Mouse (Mus musculus): Measurements from ENCODE around the gene Scrt2. TPM values are rescaled to one million over a fixed set of nuclear protein-coding genes. Genes with fewer than 3 reads are reported as not detected.

Scrt2 gene
- not detected for total RNA-seq (2023)

DNA sequence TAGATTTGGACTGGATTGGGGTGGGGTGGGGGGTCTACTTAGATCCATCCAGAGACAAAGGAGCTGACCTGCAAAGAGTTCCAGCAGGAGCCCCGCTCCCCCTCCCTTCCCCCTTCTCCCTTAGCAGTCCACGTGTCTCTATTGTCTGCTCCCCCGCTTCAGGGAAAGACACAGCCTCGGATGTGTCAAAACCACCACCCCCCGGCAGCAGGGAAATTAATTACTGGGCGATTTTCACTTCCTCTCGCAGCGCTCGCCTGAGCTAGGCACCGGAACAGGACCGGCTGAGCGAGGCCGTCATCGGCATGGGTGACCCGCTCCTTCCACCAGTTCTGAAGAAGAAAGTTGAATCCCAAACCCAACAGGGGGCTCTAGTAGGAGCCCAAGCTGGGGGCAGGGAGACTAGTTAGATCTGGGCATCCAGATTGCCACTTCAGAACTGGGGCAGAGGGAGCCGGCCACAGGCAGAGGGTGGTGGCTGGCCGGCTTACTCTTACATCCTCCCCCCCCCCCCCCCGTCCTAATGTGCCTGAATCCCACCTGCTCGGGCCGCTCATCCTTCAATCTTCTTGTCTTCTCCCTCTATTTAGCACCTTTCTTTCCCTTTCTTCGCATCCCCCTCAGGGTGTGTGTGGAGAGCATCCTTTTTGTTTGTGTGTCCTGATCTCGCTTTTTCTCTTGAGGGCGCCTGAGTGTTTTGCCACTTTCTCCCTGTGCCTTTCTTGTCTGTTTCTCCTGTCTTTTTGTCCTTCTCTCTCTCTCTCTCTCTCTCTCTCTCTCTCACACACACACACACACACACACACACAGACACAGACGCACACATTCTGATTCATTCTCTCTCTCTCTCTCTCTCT is at the start of gene Scrt2:
Gene Scrt2, plus strand, starts transcription at position 845 of the 857 bp plus-strand sequence.

DNA sequence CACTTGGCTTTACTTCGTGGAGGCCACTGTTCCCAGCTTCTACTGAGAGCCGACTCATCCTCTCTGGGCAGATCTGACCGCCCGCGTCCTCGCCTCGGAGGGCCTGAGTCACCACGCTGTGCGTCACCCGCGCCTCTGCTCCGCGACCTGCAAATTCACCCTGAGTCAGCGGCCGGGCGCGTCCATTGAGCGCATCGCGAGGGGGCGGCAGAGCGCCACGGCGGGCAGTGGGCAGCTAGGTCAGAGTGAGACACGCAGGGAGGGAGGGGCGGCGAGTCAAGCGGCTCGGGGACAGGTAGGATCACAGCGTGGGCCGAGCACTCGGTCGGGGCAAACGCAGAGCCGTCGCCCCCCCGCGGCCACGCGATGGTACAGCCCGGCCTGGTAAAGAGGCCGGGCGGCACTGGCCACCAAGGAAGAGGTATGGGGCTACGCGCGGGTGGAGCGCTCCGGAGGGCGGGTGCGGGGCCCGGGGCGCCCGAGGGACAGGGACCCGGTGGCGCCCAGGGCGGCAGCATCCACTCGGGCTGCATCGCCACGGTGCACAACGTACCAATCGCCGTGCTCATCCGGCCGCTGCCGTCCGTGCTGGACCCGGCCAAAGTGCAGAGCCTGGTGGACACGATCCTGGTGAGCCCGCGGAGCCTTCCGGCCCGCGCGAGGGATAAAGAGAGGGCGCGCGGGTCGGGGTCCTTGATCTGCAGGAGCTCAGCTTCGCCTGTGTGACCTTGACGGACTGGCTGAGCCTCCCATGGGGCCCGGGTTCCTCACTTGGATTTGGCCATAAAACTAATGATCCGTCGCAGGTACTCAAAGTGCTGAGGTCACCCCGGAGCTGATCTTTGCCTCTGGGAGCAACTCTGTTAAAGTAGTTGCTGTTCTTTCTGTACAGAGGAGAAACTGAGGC is 24.2 kb downstream of the Scrt2 start, which contains the start of gene Srxn1:
Gene Srxn1, plus strand, starts transcription at position 199 of the 907 bp plus-strand sequence.

DNA sequence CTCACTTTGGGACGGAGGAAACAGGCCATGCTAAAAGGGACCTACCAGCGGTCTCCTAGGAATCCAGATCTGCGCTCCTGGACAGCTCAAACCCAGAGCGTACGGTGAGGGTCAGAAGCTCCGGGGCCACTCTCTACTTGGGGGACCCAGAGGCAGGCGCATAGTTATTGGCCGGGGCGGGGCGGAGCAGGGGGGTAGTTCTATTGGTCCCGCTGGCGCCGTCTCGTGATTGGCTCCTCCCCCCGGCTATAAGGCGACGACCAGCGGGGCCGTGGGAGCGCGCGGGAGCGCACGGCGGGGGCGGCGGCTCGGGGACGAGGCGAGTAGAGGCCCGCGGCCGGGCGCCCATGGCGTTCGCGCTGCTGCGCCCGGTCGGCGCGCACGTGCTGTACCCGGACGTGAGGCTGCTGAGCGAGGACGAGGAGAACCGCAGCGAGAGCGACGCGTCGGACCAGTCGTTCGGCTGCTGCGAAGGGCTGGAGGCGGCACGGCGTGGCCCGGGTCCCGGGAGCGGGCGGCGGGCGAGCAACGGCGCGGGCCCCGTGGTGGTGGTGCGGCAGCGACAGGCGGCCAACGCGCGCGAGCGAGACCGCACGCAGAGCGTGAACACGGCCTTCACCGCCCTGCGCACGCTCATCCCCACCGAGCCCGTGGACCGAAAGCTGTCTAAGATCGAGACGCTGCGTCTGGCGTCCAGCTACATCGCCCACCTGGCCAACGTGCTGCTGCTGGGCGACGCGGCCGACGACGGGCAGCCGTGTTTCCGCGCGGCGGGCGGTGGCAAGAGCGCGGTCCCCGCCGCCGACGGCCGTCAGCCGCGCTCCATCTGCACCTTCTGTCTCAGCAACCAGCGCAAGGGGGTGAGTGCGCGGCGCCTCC is 62.2 kb downstream of the Scrt2 start, which contains the start of gene Tcf15:
Gene Tcf15, plus strand, starts transcription at position 283 of the 879 bp plus-strand sequence.

Other genes starting within 250 kb of the Scrt2 start
- gene Rspo4, start 238.6 kb upstream of the Scrt2 start, total RNA-seq (2023): not detected
- not detected for gene Angpt4, start 170.3 kb upstream of the Scrt2 start, total RNA-seq (2023)
- 1 to 10 TPM; 4.6 to 5.8 TPM for gene Fam110a, start 101.3 kb upstream of the Scrt2 start, total RNA-seq (2023)
- gene Slc52a3, start 85.0 kb upstream of the Scrt2 start, total RNA-seq (2023): 1 to 10 TPM; 3.1 to 3.4 TPM
- not detected for gene Srxn1, start 24.0 kb downstream of the Scrt2 start, total RNA-seq (2023)
- not detected for gene Tcf15, start 62.0 kb downstream of the Scrt2 start, total RNA-seq (2023)
- gene Csnk2a1, start 145.3 kb downstream of the Scrt2 start, total RNA-seq (2023): 100 to 1,000 TPM; 133 to 140 TPM
- gene Tbc1d20, start 212.3 kb downstream of the Scrt2 start, total RNA-seq (2023): 10 to 100 TPM; 76.2 to 90.2 TPM